Mouse (Mus musculus): ENCODE measurements at regions not wholly inside any gene's neighbourhood (a gene's known extent, or its start where the extent isn't known, plus 50 kb on each side); places are given as distances from the start of the nearest gene placed in this dataset.

DNA sequence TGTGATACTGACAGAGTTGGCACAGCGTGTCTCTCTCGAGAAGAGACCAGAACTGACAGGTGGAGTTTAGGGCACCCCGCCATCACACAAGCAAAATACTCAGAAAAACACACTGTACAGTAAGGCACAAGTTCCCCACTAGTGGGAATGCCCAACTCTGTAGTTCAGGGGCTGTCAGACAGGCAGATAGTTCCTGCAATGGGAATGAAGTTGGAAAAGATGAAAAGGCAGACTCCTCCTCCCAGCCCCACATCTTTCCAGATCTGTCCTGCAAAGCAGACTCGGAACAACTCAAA lies 162.5 kb downstream of the Clic5 start:
- TF ChIP-seq POLR2A (IDR thresholded peaks at IDR 0.05; ENCODE audit: borderline replicate concordance, low read depth, low read length) (no peak), CTCF (IDR thresholded peaks at IDR 0.05; ENCODE audit: low read depth, low read length) (no peak)
